Mouse (Mus musculus) cortical plate, adult 2 months (tissue): Measurements from ENCODE around the gene H2al1f.

Experiments used
- CTCF ChIP-seq: fragments of 200-500 bp; IDR thresholded peaks from 2 replicates; pipeline ENCODE4 v1.5.1; 2011; ENCODE audit warnings: mild to moderate bottlenecking, control low read depth, low read length; ENCODE audit not compliant: insufficient read depth; ENCODE audit errors: extremely low read depth
- POLR2A ChIP-seq: fragments of 200-500 bp; IDR thresholded peaks from 2 replicates; pipeline ENCODE4 v1.6.1; 2011; ENCODE audit warnings: mild to moderate bottlenecking, low read length, control low read depth; ENCODE audit not compliant: insufficient read depth; ENCODE audit errors: extremely low read depth

DNA sequence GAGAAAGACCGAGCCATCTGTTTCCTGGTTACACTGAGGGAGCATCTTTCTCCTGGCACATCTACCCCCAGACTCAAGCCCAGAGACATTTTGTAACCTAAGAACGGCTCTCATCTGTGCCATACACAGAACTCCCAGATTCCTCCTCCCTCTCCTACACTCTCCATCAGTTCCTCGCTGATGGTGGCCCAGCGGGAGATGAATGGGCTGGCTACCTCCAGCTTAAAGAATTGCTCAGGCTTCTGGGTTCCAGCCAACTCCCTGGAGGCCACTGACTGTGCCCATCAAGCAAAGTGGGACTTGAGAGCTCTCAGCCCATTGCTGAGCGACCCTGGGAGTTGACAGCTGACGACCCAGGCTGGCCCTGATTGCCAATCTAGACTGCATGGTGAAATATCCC lies 48.9 kb downstream of the H2al1f start:
- TF ChIP-seq POLR2A (no peak), CTCF (no peak)
